Mouse (Mus musculus) layer of hippocampus, adult 9-10 months (tissue): ENCODE results near the gene Ephb2.

Experiments used
- DNase-seq: peaks from one replicate; pipeline ENCODE4 v3.0.0; 2022; ENCODE audit warnings: low spot score

Ephb2 gene

DNA sequence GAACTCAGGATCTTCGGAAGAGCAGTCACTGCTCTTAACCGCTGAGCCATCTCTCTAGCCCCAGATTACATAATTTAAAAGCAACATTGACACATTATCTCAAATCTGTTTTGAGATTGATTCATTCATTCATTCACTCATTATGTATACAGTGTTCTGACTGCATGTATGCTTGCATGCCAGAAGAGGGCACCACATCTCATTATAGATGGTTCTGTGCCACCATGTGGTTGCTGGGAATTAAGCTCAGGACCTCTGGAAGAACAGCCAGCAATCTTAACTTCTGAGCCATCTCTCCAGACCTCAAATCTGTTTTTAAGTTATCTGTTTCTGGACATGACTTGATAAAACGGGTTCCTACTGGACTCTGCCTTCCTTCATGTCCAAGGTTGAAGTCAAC lies 235.9 kb downstream of the Ephb2 start:
- DNase-seq, result no peak

DNA sequence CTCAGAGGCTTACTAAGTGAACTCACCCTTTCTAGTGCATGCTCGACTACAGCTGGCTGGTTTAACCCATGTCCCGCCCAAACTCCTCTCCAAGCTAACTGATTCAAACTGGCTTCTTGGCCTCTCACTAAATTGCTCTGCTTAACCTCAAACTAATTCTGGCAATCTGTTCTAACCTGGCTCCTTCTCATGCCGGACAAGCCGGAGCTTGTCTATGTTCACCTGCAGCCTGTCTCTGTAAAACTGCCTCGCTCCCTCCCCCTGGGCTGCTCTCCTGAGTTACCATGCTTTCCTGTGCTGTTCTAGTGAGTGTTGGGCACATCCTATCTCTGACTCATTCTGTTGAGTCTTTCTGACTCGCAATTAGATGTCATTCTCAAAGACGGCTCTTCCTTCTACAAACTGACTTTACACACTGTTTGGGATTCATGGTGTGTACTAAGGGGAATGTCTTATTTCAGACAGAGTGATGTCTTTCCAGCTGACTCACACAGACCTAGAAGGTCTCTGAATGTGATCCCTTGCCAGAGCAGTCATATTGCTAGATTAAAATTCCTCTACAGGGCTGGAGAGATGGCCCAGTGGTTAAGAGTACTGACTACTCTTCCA lies 237.4 kb downstream of the Ephb2 start:
- no peak for DNase-seq
